Mouse (Mus musculus) MEL (cell line): ENCODE measurements around the gene Dpf3. TPM values are rescaled to one million over a fixed set of nuclear protein-coding genes. Genes with fewer than 3 reads are reported as not detected.
A peak's percentile ranks its signal among the peaks of the same experiment; 100 is the strongest.

Experiments
- DNase-seq: peaks from one replicate; pipeline ENCODE4 v3.0.0; 2011; ENCODE audit warnings: low read depth, low spot score
- H3K27ac ChIP-seq: 2 replicates; pipeline ENCODE4 v1.5.1; 2012; ENCODE audit warnings: low read depth, mild to moderate bottlenecking, control low read depth, low read length, moderate library complexity; ENCODE audit not compliant: control insufficient read depth
- H3K27me3 ChIP-seq, 2 experiments: fragments of 150-350 bp in 1 of 2; sonication (generic) in 1 of 2; 2 replicates each; pipeline ENCODE4 v1.6.1; 2012; ENCODE audit warnings: low read length in 2 of 2, mild to moderate bottlenecking in 2 of 2, improper control_type of control experiment in 1 of 2, moderate library complexity in 1 of 2; ENCODE audit not compliant: insufficient read depth in 2 of 2, control insufficient read depth in 1 of 2
- H3K36me3 ChIP-seq, 2 experiments: 2 replicates each; pipeline ENCODE4 v1.6.1; 2012 to 2014; ENCODE audit warnings: low read length in 2 of 2, improper control_type of control experiment in 1 of 2, inconsistent platforms in 1 of 2, mild to moderate bottlenecking in 1 of 2; ENCODE audit not compliant: insufficient read depth in 2 of 2, control insufficient read depth in 1 of 2
- H3K4me1 ChIP-seq, 2 experiments: fragments of 150-350 bp in 1 of 2; sonication (generic) in 1 of 2; 2 replicates each; pipeline ENCODE4 v1.6.1; 2012; ENCODE audit warnings: low read length in 2 of 2, improper control_type of control experiment in 1 of 2, mild to moderate bottlenecking in 1 of 2; ENCODE audit not compliant: insufficient read depth in 2 of 2, control insufficient read depth in 1 of 2
- H3K4me3 ChIP-seq, 2 experiments: fragments of 150-350 bp in 1 of 2; sonication (generic) in 1 of 2; 2 replicates each; pipeline ENCODE4 v1.5.1; 2012; ENCODE audit warnings: low read depth in 2 of 2, low read length in 2 of 2, mild to moderate bottlenecking in 2 of 2, moderate library complexity in 2 of 2, control low read depth in 1 of 2, improper control_type of control experiment in 1 of 2; ENCODE audit not compliant: control insufficient read depth in 1 of 2, insufficient read depth in 1 of 2
- H3K79me2 ChIP-seq: 2 replicates; pipeline ENCODE4 v1.6.1; 2012; ENCODE audit warnings: mild to moderate bottlenecking, low read length, moderate library complexity; ENCODE audit not compliant: control insufficient read depth, poor library complexity, insufficient read depth
- H3K9ac ChIP-seq: 2 replicates; pipeline ENCODE4 v1.6.1; 2012; ENCODE audit warnings: low read depth, mild to moderate bottlenecking, control low read depth, low read length, moderate library complexity; ENCODE audit not compliant: control insufficient read depth, poor library complexity, severe bottlenecking
- H3K9me3 ChIP-seq: fragments of 150-350 bp; sonication (generic); replicated peaks from 2 replicates; pipeline ENCODE4 v1.6.1; 2012; ENCODE audit warnings: mild to moderate bottlenecking, low read length, improper control_type of control experiment, moderate library complexity; ENCODE audit not compliant: insufficient read depth
- BHLHE40 ChIP-seq: IDR thresholded peaks from 2 replicates; pipeline ENCODE4 v1.6.1; 2012; ENCODE audit warnings: low read depth, mild to moderate bottlenecking, inconsistent platforms, low read length, improper control_type of control experiment, borderline replicate concordance
- CTCF ChIP-seq, 3 experiments: IDR thresholded peaks in 2 of 3; conservative IDR thresholded peaks in 1 of 3; 2 replicates each; pipeline ENCODE4 v1.5.1; 2011 to 2012; ENCODE audit warnings: low read length in 3 of 3, low read depth in 2 of 3, mild to moderate bottlenecking in 2 of 3, improper control_type of control experiment in 1 of 3, inconsistent platforms in 1 of 3, mixed read lengths in 1 of 3, moderate library complexity in 1 of 3; ENCODE audit not compliant: control insufficient read depth in 1 of 3, insufficient read depth in 1 of 3, poor library complexity in 1 of 3, severe bottlenecking in 1 of 3
- E2F4 ChIP-seq: IDR thresholded peaks from 2 replicates; pipeline ENCODE4 v1.6.1; 2011; ENCODE audit warnings: low read depth, low read length, improper control_type of control experiment, borderline replicate concordance
- ELF1 ChIP-seq: IDR thresholded peaks from 2 replicates; pipeline ENCODE4 v1.6.1; 2014; ENCODE audit warnings: low read depth, mild to moderate bottlenecking, inconsistent platforms, low read length, improper control_type of control experiment, moderate library complexity
- EP300 ChIP-seq, 2 experiments: IDR thresholded peaks; 2 replicates each; pipeline ENCODE4 v1.6.1; 2011; ENCODE audit warnings: improper control_type of control experiment in 2 of 2, low read length in 2 of 2, low read depth in 1 of 2, mild to moderate bottlenecking in 1 of 2
- ETS1 ChIP-seq: IDR thresholded peaks from 2 replicates; pipeline ENCODE4 v1.6.1; 2012; ENCODE audit warnings: low read depth, mild to moderate bottlenecking, inconsistent platforms, low read length, improper control_type of control experiment, moderate library complexity
- GATA1 ChIP-seq: IDR thresholded peaks from 2 replicates; pipeline ENCODE4 v1.6.1; 2011; ENCODE audit warnings: low read depth, low read length, improper control_type of control experiment
- KAT2A ChIP-seq: conservative IDR thresholded peaks from 2 replicates; pipeline ENCODE4 v1.6.1; 2012; ENCODE audit warnings: low read depth, low read length, improper control_type of control experiment, inconsistent platforms
- MAX ChIP-seq: IDR thresholded peaks from 2 replicates; pipeline ENCODE4 v1.6.1; 2011; ENCODE audit warnings: low read length, improper control_type of control experiment
- MEF2A ChIP-seq: IDR thresholded peaks from 2 replicates; pipeline ENCODE4 v1.6.1; 2014; ENCODE audit warnings: low read depth, mild to moderate bottlenecking, inconsistent platforms, low read length, improper control_type of control experiment; ENCODE audit not compliant: poor library complexity, insufficient replicate concordance, severe bottlenecking; ENCODE audit errors: extremely low read depth
- MYB ChIP-seq: IDR thresholded peaks from 2 replicates; pipeline ENCODE4 v1.6.1; 2011; ENCODE audit warnings: mild to moderate bottlenecking, low read depth, low read length, improper control_type of control experiment
- MYC ChIP-seq: IDR thresholded peaks from 2 replicates; pipeline ENCODE4 v1.6.1; 2011; ENCODE audit warnings: low read depth, mild to moderate bottlenecking, low read length, improper control_type of control experiment, moderate library complexity
- NELFE ChIP-seq: IDR thresholded peaks from 2 replicates; pipeline ENCODE4 v1.6.1; 2011; ENCODE audit warnings: low read depth, low read length, improper control_type of control experiment
- NRF1 ChIP-seq: IDR thresholded peaks from 2 replicates; pipeline ENCODE4 v1.6.1; 2014; ENCODE audit warnings: low read depth, mild to moderate bottlenecking, inconsistent platforms, low read length, improper control_type of control experiment, moderate library complexity; ENCODE audit not compliant: poor library complexity, insufficient read depth, severe bottlenecking
- POLR2A ChIP-seq, 2 experiments: IDR thresholded peaks; 2 replicates each; pipeline ENCODE4 v1.6.1; 2011 to 2012; ENCODE audit warnings: low read length in 2 of 2, mild to moderate bottlenecking in 2 of 2, control low read depth in 1 of 2, improper control_type of control experiment in 1 of 2, low read depth in 1 of 2, moderate library complexity in 1 of 2; ENCODE audit not compliant: control insufficient read depth in 1 of 2, insufficient read depth in 1 of 2, poor library complexity in 1 of 2
- POLR2AphosphoS5 ChIP-seq: IDR thresholded peaks from 2 replicates; pipeline ENCODE4 v1.6.1; 2012; ENCODE audit warnings: low read depth, borderline replicate concordance, mild to moderate bottlenecking, inconsistent platforms, low read length, moderate library complexity, mixed read lengths
- SIN3A ChIP-seq: IDR thresholded peaks from 2 replicates; pipeline ENCODE4 v1.6.1; 2012; ENCODE audit warnings: low read length, improper control_type of control experiment, inconsistent platforms
- SMC3 ChIP-seq: IDR thresholded peaks from 2 replicates; pipeline ENCODE4 v1.6.1; 2011; ENCODE audit warnings: low read depth, low read length, improper control_type of control experiment
- TAL1 ChIP-seq: IDR thresholded peaks from 2 replicates; pipeline ENCODE4 v1.6.1; 2012; ENCODE audit warnings: mild to moderate bottlenecking, inconsistent platforms, low read length, moderate library complexity, mixed read lengths
- TBP ChIP-seq: IDR thresholded peaks from 2 replicates; pipeline ENCODE4 v1.8.0; 2011; ENCODE audit warnings: low read depth, low read length, improper control_type of control experiment
- TCF12 ChIP-seq: IDR thresholded peaks from 2 replicates; pipeline ENCODE4 v1.6.1; 2014; ENCODE audit warnings: low read depth, mild to moderate bottlenecking, inconsistent platforms, low read length, improper control_type of control experiment, moderate library complexity
- ZKSCAN1 ChIP-seq: IDR thresholded peaks from 2 replicates; pipeline ENCODE4 v1.6.1; 2012; ENCODE audit warnings: low read depth, mild to moderate bottlenecking, inconsistent platforms, low read length, improper control_type of control experiment, moderate library complexity
- ZMIZ1 ChIP-seq: IDR thresholded peaks from 2 replicates; pipeline ENCODE4 v1.6.1; 2012; ENCODE audit warnings: low read depth, mild to moderate bottlenecking, inconsistent platforms, low read length, improper control_type of control experiment, moderate library complexity
- ZNF384 ChIP-seq: IDR thresholded peaks from 2 replicates; pipeline ENCODE4 v1.6.1; 2012; ENCODE audit warnings: low read depth, mild to moderate bottlenecking, inconsistent platforms, low read length, improper control_type of control experiment
- polyA plus RNA-seq, 2 experiments: library from polyadenylated mRNA; stranded (reverse) in 1 of 2; unstranded in 1 of 2; fragments of >175 nt in 1 of 2; fragments of >200 nt in 1 of 2; gene quantifications; 2 replicates each; pipeline versions ENCODE4 v1.2.1 to v1.2.4; 2012; ENCODE audit warnings: low replicate concordance in 2 of 2, low read depth in 1 of 2; ENCODE audit not compliant: insufficient read length in 2 of 2, insufficient read depth in 1 of 2, missing spikeins in 1 of 2
- total RNA-seq: library from RNA; depleted of rRNA; stranded (reverse); fragments of 300-350 nt; gene quantifications from 2 replicates; pipeline ENCODE4 v1.2.3, GENCODE M21; 2012

Gene Dpf3
- total and polyA plus RNA-seq, 3 experiments: 4.2 to 6.8 TPM; not detected in 1

- Histone ChIP-seq H3K27ac (no peak overlapping the region), H3K9me3 (no peaks in the 10 kb centered on the region), H3K79me2 (no peaks in the 10 kb centered on the region), H3K4me1 (peaks cover 13 to 44% of the 10 kb centered on the region in 2 experiments), H3K27me3 (no peaks in the 10 kb centered on the region), H3K4me3 (no peak overlapping the region), H3K36me3 (peaks cover 0 to 26% of the 10 kb centered on the region in 2 experiments; a peak in 2 of 4 replicates), H3K9ac (no peak overlapping the region)
- no peak for DNase-seq
- no peak for TF ChIP-seq CTCF (IDR thresholded peaks at IDR 0.05 in 2 of 3, conservative IDR thresholded peaks at IDR 0.05 in 1 of 3; ENCODE audit: control insufficient read depth in 1 of 3, insufficient read depth in 1 of 3, low read depth in 2 of 3, low read length in 3 of 3, poor library complexity in 1 of 3, severe bottlenecking in 1 of 3)
- TF ChIP-seq MEF2A: no peak
- TF ChIP-seq ETS1: no peak
- TF ChIP-seq EP300 (IDR thresholded peaks at IDR 0.05; ENCODE audit: low read depth in 1 of 2, low read length in 2 of 2): no peak
- no peak for TF ChIP-seq POLR2A (IDR thresholded peaks at IDR 0.05; ENCODE audit: control insufficient read depth in 1 of 2, insufficient read depth in 1 of 2, low read depth in 1 of 2, low read length in 2 of 2, poor library complexity in 1 of 2)
- TF ChIP-seq TCF12: no peak
- no peak for TF ChIP-seq NELFE
- no peak for TF ChIP-seq TBP
- no peak for TF ChIP-seq MYC
Measured at GRCm38 (mm10) chr12:83430207-83430606, 57.3 kb downstream of the Dpf3 start.

DNA sequence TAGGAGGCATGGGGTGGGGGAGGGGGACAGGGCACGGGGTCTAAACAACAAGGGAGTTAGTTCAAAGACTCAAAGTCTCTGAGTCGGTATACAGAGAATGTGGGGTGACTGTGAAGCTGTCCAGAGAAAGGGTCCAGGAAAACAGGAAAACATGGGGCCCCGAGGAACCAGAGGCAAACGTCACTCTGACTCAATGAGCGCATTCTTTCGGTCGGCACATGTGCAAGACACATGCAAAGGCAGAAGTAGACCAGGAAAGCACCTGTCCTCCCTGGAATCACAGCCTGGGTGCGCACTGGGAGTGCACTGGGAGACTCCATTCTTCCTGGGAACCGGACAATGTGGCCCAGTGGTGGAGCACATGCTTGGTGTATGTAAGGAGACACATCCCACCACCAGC lies 59.5 kb downstream of the Dpf3 start:
- Histone ChIP-seq H3K9me3 (no peaks in the 10 kb centered on the region), H3K79me2 (no peaks in the 10 kb centered on the region)
- TF ChIP-seq ZMIZ1 (no peak), ELF1 (no peak), MYC (no peak), POLR2A (IDR thresholded peaks at IDR 0.05; ENCODE audit: control insufficient read depth in 1 of 2, insufficient read depth in 1 of 2, low read depth in 1 of 2, low read length in 2 of 2, poor library complexity in 1 of 2) (no peak)
- TF ChIP-seq, all 39 proteins: peak for 0
- Histone ChIP-seq H3K27me3 (no peaks in the 10 kb centered on the region), H3K9ac (no peak overlapping the region), H3K36me3 (peaks cover 0 to 17% of the 10 kb centered on the region in 2 experiments; a peak in 2 of 4 replicates), H3K27ac (no peak overlapping the region), H3K4me3 (no peak overlapping the region), H3K4me1 (peaks cover 9 to 38% of the 10 kb centered on the region in 2 experiments)
- no peak for DNase-seq

DNA sequence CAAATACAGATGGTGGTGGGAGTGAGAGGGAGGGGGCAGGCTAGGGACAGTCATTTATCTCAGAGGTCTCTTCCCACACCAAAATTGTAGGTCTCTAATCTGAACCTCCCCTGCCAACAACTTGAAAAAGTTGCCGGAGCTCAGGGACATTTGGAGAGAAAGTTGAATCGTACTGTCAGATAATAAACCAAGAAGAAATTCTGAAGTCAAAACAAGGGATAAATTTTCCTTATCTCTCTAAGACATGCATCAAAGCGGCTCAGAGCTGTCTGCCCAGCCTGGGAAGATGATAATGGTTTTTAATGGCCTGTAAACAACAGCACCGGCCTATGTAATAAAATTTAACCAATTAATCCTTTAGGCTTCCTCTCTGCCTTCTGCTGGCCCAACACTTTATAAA lies 59.9 kb downstream of the Dpf3 start:
- no peaks in the 10 kb centered on the region for H3K9me3 ChIP-seq
- peak; percentile 76 for DNase-seq
- H3K4me1 ChIP-seq: peaks cover 8 to 38% of the 10 kb centered on the region in 2 experiments
- H3K36me3 ChIP-seq: peaks cover 0 to 17% of the 10 kb centered on the region in 2 experiments; a peak in 2 of 4 replicates
- H3K27ac ChIP-seq: peak overlapping the region; percentile 69
- H3K4me3 ChIP-seq: no peak overlapping the region
- no peaks in the 10 kb centered on the region for H3K79me2 ChIP-seq
- no peaks in the 10 kb centered on the region for H3K27me3 ChIP-seq
- H3K9ac ChIP-seq: no peak overlapping the region
- peak; percentile 43; the same call in 1 of the 2 replicates for TF ChIP-seq ZNF384
- TF ChIP-seq EP300 (IDR thresholded peaks at IDR 0.05; ENCODE audit: low read depth in 1 of 2, low read length in 2 of 2): peak; percentile 79 to 90
- no peak for TF ChIP-seq NRF1
- no peak for TF ChIP-seq POLR2A (IDR thresholded peaks at IDR 0.05; ENCODE audit: control insufficient read depth in 1 of 2, insufficient read depth in 1 of 2, low read depth in 1 of 2, low read length in 2 of 2, poor library complexity in 1 of 2)
- TF ChIP-seq CTCF (IDR thresholded peaks at IDR 0.05 in 2 of 3, conservative IDR thresholded peaks at IDR 0.05 in 1 of 3; ENCODE audit: control insufficient read depth in 1 of 3, insufficient read depth in 1 of 3, low read depth in 2 of 3, low read length in 3 of 3, poor library complexity in 1 of 3, severe bottlenecking in 1 of 3): no peak
- TF ChIP-seq KAT2A: no peak
- no peak for TF ChIP-seq ZKSCAN1
- TF ChIP-seq BHLHE40: no peak; the same call in 1 of the 2 replicates
- TF ChIP-seq SIN3A: peak; percentile 33; the same call in 1 of the 2 replicates
- no peak for TF ChIP-seq MAX
- no peak for TF ChIP-seq POLR2AphosphoS5
- no peak for TF ChIP-seq ELF1
- TF ChIP-seq TAL1: peak; percentile 75
- no peak for TF ChIP-seq ZMIZ1
- TF ChIP-seq MYB: no peak
- TF ChIP-seq SMC3: no peak
- no peak for TF ChIP-seq E2F4
- peak; percentile 94 for TF ChIP-seq GATA1
